Mouse (Mus musculus) C2C12 (cell line): ENCODE results near the gene Ddx21.

Source experiments
- CTCF ChIP-seq: IDR thresholded peaks from one replicate; pipeline ENCODE4 v1.5.1; 2011; ENCODE audit not compliant: control insufficient read depth, insufficient read depth, insufficient read length
- MAX ChIP-seq: IDR thresholded peaks from one replicate; pipeline ENCODE4 v1.6.1; 2011; ENCODE audit warnings: mild to moderate bottlenecking, control low read depth

GRCm38 (mm10) chr10:62582701-62583100 is 19.4 kb downstream of the Ddx21 start:
- TF ChIP-seq MAX (no peak), CTCF (no peak)
